Mouse (Mus musculus) heart, adult 9 months (tissue): ENCODE results near the gene Fgd1.
A peak's percentile ranks its signal among the peaks of the same experiment; 100 is the strongest.

Experiments used
- DNase-seq, 2 experiments: peaks; one replicate each; pipeline ENCODE4 v3.0.0; 2022; ENCODE audit warnings: low spot score in 2 of 2

Gene Fgd1

GRCm38 (mm10) chrX:151087418-151087817 is 41.5 kb downstream of the Fgd1 start:
- DNase-seq = no peak

GRCm38 (mm10) chrX:151096171-151097058 is 50.5 kb downstream of the Fgd1 start, which contains the start of gene Tsr2:
Tsr2 (minus strand) TSS chrX:151096543.
- DNase-seq = peak; percentile 60 to 73

GRCm38 (mm10) chrX:151107301-151108067 is 61.5 kb downstream of the Fgd1 start:
- DNase-seq = no peak

- DNase-seq = peak; percentile 12 to 21
Measured at GRCm38 (mm10) chrX:151116795-151117194, 70.8 kb downstream of the Fgd1 start.

DNA sequence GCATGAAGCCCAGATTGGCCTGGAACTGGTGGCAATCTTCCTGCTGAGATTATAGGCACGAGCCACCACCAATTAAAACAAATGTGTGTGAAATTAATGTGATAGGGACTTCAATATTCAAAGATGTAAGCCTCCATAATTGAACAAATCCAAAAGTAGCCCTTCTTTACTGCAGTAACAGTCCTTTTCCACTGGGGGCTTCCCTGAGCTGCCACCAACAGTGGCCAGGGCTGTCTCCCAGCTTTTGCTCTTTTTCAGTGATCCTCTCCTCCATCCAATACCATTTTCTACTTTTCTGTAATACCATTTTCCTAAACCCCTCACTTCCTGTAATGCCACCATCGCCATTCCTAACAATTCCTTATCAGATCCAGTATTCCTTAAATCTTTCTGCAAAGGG is 71.5 kb downstream of the Fgd1 start:
- DNase-seq = no peak

DNA sequence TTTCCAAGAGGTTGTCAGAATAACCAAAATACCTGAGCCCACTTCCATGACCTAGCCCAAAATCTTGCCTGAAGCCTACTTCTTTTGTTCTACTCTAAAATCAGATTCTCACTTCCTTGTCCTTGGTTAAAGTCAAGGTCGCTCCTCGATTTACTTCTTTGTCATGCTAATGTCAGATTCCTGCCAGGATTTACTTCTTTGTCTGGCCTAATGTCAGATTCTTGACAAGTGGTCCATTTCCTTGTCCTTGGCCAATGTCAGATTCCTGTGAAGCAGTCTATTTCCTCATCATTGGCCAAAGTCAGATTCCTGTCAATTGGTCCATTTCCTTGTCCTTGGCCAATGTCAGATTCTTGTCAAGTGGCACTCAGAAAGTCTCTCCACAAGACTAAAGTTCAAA is 78.0 kb downstream of the Fgd1 start:
- DNase-seq = no peak

- DNase-seq = no peak
Measured at GRCm38 (mm10) chrX:151130493-151130892, 84.5 kb downstream of the Fgd1 start.

DNA sequence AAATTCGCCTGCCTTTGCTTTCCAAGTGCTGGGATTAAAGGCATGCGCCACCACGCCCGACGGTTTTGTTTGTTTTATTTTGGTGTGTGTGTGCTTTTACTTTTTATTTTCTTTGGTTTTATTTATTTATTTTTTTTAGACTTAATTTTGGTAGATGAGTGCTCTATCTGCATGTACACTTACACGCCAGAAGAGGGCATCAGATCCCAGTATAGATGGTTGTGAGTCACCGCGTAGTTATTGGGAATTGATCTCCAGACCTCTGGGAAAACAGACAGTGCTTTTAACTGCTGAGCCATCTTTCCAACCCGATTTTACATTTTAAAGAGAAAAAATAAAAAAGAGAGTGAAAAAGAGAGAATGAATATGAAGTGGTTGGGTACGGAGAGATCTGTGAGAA is 86.8 kb downstream of the Fgd1 start:
- no peak for DNase-seq
